ENCODE assay signal across 10 mouse cellular contexts in genomic region chr12:112576749-112577148, GRCm38 (mm10). TPM values are rescaled to one million over a fixed set of nuclear protein-coding genes. Genes with fewer than 3 reads are reported as not detected.
DNase-seq lines count a peak whose midpoint lies in the region; ATAC-seq and TF ChIP-seq lines count a peak whose summit lies in the region.
"Had no signal": no experiment of that assay in that cellular context is flagged by ENCODE, and none has a peak within 500 bp of the region (broad histone marks: within the 10 kb centered on the region; RNA-seq: fewer than 3 reads in every experiment).

No protein-coding gene starts in this region.

- H3K4me2 ChIP-seq in heart, embryonic 12.5 days: peak overlapping the region; percentile 40
- H3K4me2 ChIP-seq in midbrain, embryonic 13.5 days (replicated peaks): no peak overlapping the region
- peak overlapping the region; percentile 33; the same call in 1 of the 2 replicates for H3K4me2 ChIP-seq in heart, postnatal 0 days (ENCODE audit: low read depth, low read length)
- H3K4me2 ChIP-seq in stomach, embryonic 15.5 days: peak overlapping the region; percentile 43
- H3K4me2 ChIP-seq: midbrain, embryonic 15.5 days had no signal

- WGBS in heart, embryonic 12.5 days: 4% methylated on average over 3 of the region's 3 CpGs
- whole genome bisulfite sequencing in midbrain, embryonic 10.5 days: 18% methylated on average over 3 of the region's 3 CpGs
- 8% methylated on average over 3 of the region's 3 CpGs for WGBS in midbrain, embryonic 13.5 days
- WGBS in heart, postnatal 0 days: 13% methylated on average over 3 of the region's 3 CpGs
- WGBS in stomach, embryonic 15.5 days: 4% methylated on average over 3 of the region's 3 CpGs

- no peak for DNase-seq in heart, postnatal 10 days
- DNase-seq in midbrain, embryonic 10.5 days (ENCODE audit: low spot score): no peak
- DNase-seq in heart, postnatal 0 days (ENCODE audit: low spot score): peak; percentile 60
- DNase-seq in layer of hippocampus, postnatal 10 days (ENCODE audit: low spot score in 2 of 2): no peak
- DNase-seq in MN1 (ENCODE audit: low spot score): no peak
- DNase-seq: thymus, adult 2 months had no signal

- H3K36me3 ChIP-seq in heart, embryonic 12.5 days: no peaks in the 10 kb centered on the region
- H3K36me3 ChIP-seq in midbrain, embryonic 10.5 days: no peaks in the 10 kb centered on the region
- no peaks in the 10 kb centered on the region for H3K36me3 ChIP-seq in midbrain, embryonic 13.5 days
- no peaks in the 10 kb centered on the region for H3K36me3 ChIP-seq in heart, postnatal 0 days (replicated peaks; ENCODE audit: control insufficient read depth, insufficient read depth, low read length)
- no peaks in the 10 kb centered on the region for H3K36me3 ChIP-seq in stomach, embryonic 15.5 days
- H3K36me3 ChIP-seq: midbrain, embryonic 15.5 days had no signal

- H3K27ac ChIP-seq in heart, embryonic 12.5 days (ENCODE audit: poor library complexity, severe bottlenecking): peak overlapping the region; percentile 79
- H3K27ac ChIP-seq in midbrain, embryonic 10.5 days (replicated peaks): peak overlapping the region; percentile 57
- no peak overlapping the region; the same call in 1 of the 2 replicates for H3K27ac ChIP-seq in midbrain, embryonic 13.5 days
- H3K27ac ChIP-seq in heart, postnatal 0 days (ENCODE audit: low read depth): peak overlapping the region; percentile 79
- peak overlapping the region; percentile 93 for H3K27ac ChIP-seq in stomach, embryonic 15.5 days
- H3K27ac ChIP-seq: midbrain, embryonic 15.5 days had no signal

- TF ChIP-seq EP300 in heart, postnatal 0 days (IDR thresholded peaks at IDR 0.05; ENCODE audit: low read depth): no peak

- no peak overlapping the region for H3K4me3 ChIP-seq in heart, embryonic 12.5 days
- H3K4me3 ChIP-seq in midbrain, embryonic 10.5 days: no peak overlapping the region
- no peak overlapping the region for H3K4me3 ChIP-seq in midbrain, embryonic 13.5 days (replicated peaks)
- H3K4me3 ChIP-seq in heart, postnatal 0 days (ENCODE audit: low read depth, low read length): no peak overlapping the region
- no peak overlapping the region for H3K4me3 ChIP-seq in stomach, embryonic 15.5 days (replicated peaks)
- H3K4me3 ChIP-seq: midbrain, embryonic 15.5 days had no signal

- peaks cover 41% of the 10 kb centered on the region for H3K4me1 ChIP-seq in heart, embryonic 12.5 days (replicated peaks)
- peaks cover 23% of the 10 kb centered on the region for H3K4me1 ChIP-seq in midbrain, embryonic 10.5 days
- H3K4me1 ChIP-seq in midbrain, embryonic 13.5 days (replicated peaks): peaks cover 7% of the 10 kb centered on the region
- H3K4me1 ChIP-seq in heart, postnatal 0 days (ENCODE audit: control insufficient read depth, insufficient read depth): peaks cover 16% of the 10 kb centered on the region
- peaks cover 39% of the 10 kb centered on the region for H3K4me1 ChIP-seq in stomach, embryonic 15.5 days
- H3K4me1 ChIP-seq: midbrain, embryonic 15.5 days had no signal

- no peaks in the 10 kb centered on the region for H3K27me3 ChIP-seq in heart, embryonic 12.5 days (replicated peaks)
- no peaks in the 10 kb centered on the region for H3K27me3 ChIP-seq in midbrain, embryonic 10.5 days (ENCODE audit: low read depth, poor library complexity, severe bottlenecking)
- H3K27me3 ChIP-seq in midbrain, embryonic 13.5 days: no peaks in the 10 kb centered on the region
- no peaks in the 10 kb centered on the region for H3K27me3 ChIP-seq in heart, postnatal 0 days (ENCODE audit: control insufficient read depth, insufficient read depth, low read length)
- H3K27me3 ChIP-seq in stomach, embryonic 15.5 days (replicated peaks): no peaks in the 10 kb centered on the region
- H3K27me3 ChIP-seq: midbrain, embryonic 15.5 days had no signal

- H3K9me3 ChIP-seq in heart, embryonic 12.5 days (replicated peaks): no peaks in the 10 kb centered on the region
- H3K9me3 ChIP-seq in midbrain, embryonic 10.5 days (replicated peaks): no peaks in the 10 kb centered on the region
- no peaks in the 10 kb centered on the region for H3K9me3 ChIP-seq in midbrain, embryonic 13.5 days
- no peaks in the 10 kb centered on the region for H3K9me3 ChIP-seq in heart, postnatal 0 days (replicated peaks; ENCODE audit: control insufficient read depth, low read length)
- H3K9me3 ChIP-seq in stomach, embryonic 15.5 days: no peaks in the 10 kb centered on the region
- H3K9me3 ChIP-seq: midbrain, embryonic 15.5 days had no signal

- peak; percentile 58 for ATAC-seq in heart, embryonic 12.5 days (ENCODE audit: insufficient number of reproducible peaks, low FRiP score)
- ATAC-seq in midbrain, embryonic 13.5 days: no peak
- peak; percentile 63 for ATAC-seq in heart, postnatal 0 days (ENCODE audit: insufficient read depth, low read depth)
- peak; percentile 77 for ATAC-seq in stomach, embryonic 15.5 days (ENCODE audit: insufficient read depth, low FRiP score, low read depth)
- ATAC-seq: midbrain, embryonic 15.5 days had no signal

- TF ChIP-seq CTCF in heart, postnatal 0 days (IDR thresholded peaks at IDR 0.05; ENCODE audit: low read depth): no peak

- intact Hi-C loops in heart, postnatal 10 days (cut with DNase I): no loop called here

- peak overlapping the region; percentile 55; the same call in 1 of the 2 replicates for H3K9ac ChIP-seq in heart, embryonic 12.5 days
- no peak overlapping the region; the same call in 1 of the 2 replicates for H3K9ac ChIP-seq in midbrain, embryonic 13.5 days (replicated peaks)
- 0 out of 2 replicates have a peak overlapping the region, but pooled peaks have one; percentile 16 for H3K9ac ChIP-seq in heart, postnatal 0 days (replicated peaks; ENCODE audit: low read depth, low read length)
- H3K9ac ChIP-seq in stomach, embryonic 15.5 days: no peak overlapping the region
- H3K9ac ChIP-seq: midbrain, embryonic 15.5 days had no signal

RNA-seq across cellular contexts. Expression of gene Inf2, which starts 11.8 kb away (rescaled TPM):
- 2.2 and 3.5 TPM in 2 replicates for polyA plus RNA-seq in heart, embryonic 12.5 days (2016; fragmentation: Nextera tagmentation; extraction: Ambion mirVana)
- 10 to 100 TPM; 18.4 to 23.3 TPM for total RNA-seq in heart, postnatal 10 days (2021)
- 1.7 and 1.8 TPM in 2 replicates for polyA plus RNA-seq in midbrain, embryonic 10.5 days (2016; fragmentation: Nextera tagmentation; extraction: Ambion mirVana)
- 0.43 and 1.8 TPM in 2 replicates for polyA plus RNA-seq in midbrain, embryonic 13.5 days (2015; fragmentation: Nextera tagmentation; extraction: Ambion mirVana)
- total RNA-seq in heart, postnatal 0 days (2014; rRNA removed; ENCODE audit: low replicate concordance): 15.1 and 17.1 TPM in 2 replicates
- polyA plus RNA-seq in heart, postnatal 0 days (2015; fragmentation: Nextera tagmentation; extraction: Ambion mirVana): 1.8 and 2.7 TPM in 2 replicates
- 4.3 and 4.4 TPM in 2 replicates for polyA plus RNA-seq in stomach, embryonic 15.5 days (2015; fragmentation: Nextera tagmentation; extraction: Ambion mirVana)
- 10 to 100 TPM; 80.9 to 91.4 TPM for total RNA-seq in layer of hippocampus, postnatal 10 days (2021)

RNA-seq across cellular contexts. Expression of gene Adssl1, which starts 43.1 kb away (rescaled TPM):
- polyA plus RNA-seq in heart, embryonic 12.5 days (2016; fragmentation: Nextera tagmentation; extraction: Ambion mirVana): 81.7 and 86.4 TPM in 2 replicates
- 100 to 1,000 TPM; 129 to 136 TPM for total RNA-seq in heart, postnatal 10 days (2021)
- 2.9 and 3.4 TPM in 2 replicates for polyA plus RNA-seq in midbrain, embryonic 10.5 days (2016; fragmentation: Nextera tagmentation; extraction: Ambion mirVana)
- polyA plus RNA-seq in midbrain, embryonic 13.5 days (2015; fragmentation: Nextera tagmentation; extraction: Ambion mirVana): 1.1 and 1.5 TPM in 2 replicates
- total RNA-seq in heart, postnatal 0 days (2014; rRNA removed; ENCODE audit: low replicate concordance): 86.8 and 106 TPM in 2 replicates
- polyA plus RNA-seq in heart, postnatal 0 days (2015; fragmentation: Nextera tagmentation; extraction: Ambion mirVana): 159 and 176 TPM in 2 replicates
- 4.3 and 4.4 TPM in 2 replicates for polyA plus RNA-seq in stomach, embryonic 15.5 days (2015; fragmentation: Nextera tagmentation; extraction: Ambion mirVana)
- 1 to 10 TPM; 2.1 to 2.4 TPM for total RNA-seq in layer of hippocampus, postnatal 10 days (2021)

Comparison
In these comparisons a context has a peak if more than half of its experiments do, and no peak if none do; other contexts are left out.
1. H3K9ac ChIP-seq: peak in heart, embryonic 12.5 days (single experiment) and heart, postnatal 0 days (single experiment); none in midbrain, embryonic 13.5 days (single experiment) and stomach, embryonic 15.5 days (single experiment).
2. RNA of gene Adssl1, which starts 43.1 kb away (polyA plus RNA-seq): 159 to 176 TPM in heart, postnatal 0 days and 81.7 to 86.4 TPM in heart, embryonic 12.5 days; 4.3 to 4.4 TPM in stomach, embryonic 15.5 days, 2.9 to 3.4 TPM in midbrain, embryonic 10.5 days and 1.1 to 1.5 TPM in midbrain, embryonic 13.5 days; every median in the first group is over 10 times any median in the second.